Mouse (Mus musculus): Measurements from ENCODE around the gene Trir.
A peak's percentile ranks its signal among the peaks of the same experiment; 100 is the strongest.

Gene Trir

GRCm38 (mm10) chr8:85037366-85037680 lies 10.7 kb downstream of the Trir start:
- DNase-seq, result no peak

GRCm38 (mm10) chr8:85037681-85038531 lies 11.3 kb downstream of the Trir start:
- peak; percentile 36 to 39 for DNase-seq

GRCm38 (mm10) chr8:85043619-85044018 lies 17.0 kb downstream of the Trir start:
- DNase-seq, result no peak

- DNase-seq, result no peak
Observed at GRCm38 (mm10) chr8:85057367-85057766, 30.7 kb downstream of the Trir start.

DNA sequence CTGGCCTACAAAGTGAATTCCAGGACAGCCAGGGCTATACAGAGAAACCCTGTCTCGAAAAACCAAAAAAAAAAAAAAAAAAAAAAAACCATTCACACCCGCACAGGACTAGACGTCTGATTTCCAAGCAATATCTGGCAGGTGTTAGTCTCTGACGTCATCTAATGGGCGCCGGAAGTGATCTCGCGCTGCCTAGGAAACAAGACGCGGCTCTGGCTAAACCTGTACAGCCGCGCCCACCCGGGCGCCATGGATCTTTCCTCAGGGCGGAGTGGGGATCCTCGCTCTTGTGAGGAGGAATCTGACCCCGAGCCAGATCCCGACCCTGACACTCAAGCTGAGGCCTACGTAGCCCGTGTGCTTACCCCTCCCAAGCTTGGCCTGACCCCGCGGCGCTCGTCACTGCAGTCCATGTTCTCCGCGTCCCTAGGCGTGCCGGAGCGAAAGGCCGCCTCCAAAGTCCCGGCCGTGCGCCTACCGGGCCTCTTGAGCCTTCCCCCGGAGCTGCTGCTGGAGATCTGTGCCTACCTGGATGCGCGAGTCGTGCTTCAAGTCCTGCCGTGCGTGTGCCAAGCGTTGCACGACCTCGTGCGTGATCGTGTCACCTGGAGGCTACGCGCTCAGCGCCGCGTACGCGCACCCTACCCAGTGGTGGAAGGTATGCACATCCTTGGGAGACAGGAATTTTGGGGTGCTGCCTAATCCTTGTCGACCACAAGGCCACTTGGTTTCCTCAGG lies 33.4 kb downstream of the Trir start, which contains the start of gene Fbxw9:
Gene Fbxw9, plus strand, starts transcription at position 177 of the 738 bp plus-strand sequence.
- DNase-seq, result peak; percentile 90 to 95

DNA sequence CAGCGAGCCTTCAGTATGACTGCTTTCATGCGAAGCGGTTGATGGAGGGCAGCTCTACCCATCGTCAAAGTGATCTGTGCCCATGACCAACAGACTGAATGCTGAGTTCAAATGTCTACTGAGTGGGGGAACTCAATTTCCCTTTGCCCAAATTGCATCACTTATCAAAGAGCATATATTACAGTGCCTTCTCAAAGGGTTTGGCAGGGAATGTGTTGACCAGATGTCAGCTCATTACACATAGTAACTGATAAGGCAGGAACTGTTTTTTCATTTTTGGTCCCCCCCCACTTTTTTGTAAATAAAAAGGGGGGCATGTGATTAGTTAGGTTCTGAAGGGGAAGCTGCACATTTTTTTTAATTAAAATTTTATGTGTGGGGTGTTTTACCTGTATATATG lies 36.0 kb downstream of the Trir start:
- no peak for DNase-seq

DNA sequence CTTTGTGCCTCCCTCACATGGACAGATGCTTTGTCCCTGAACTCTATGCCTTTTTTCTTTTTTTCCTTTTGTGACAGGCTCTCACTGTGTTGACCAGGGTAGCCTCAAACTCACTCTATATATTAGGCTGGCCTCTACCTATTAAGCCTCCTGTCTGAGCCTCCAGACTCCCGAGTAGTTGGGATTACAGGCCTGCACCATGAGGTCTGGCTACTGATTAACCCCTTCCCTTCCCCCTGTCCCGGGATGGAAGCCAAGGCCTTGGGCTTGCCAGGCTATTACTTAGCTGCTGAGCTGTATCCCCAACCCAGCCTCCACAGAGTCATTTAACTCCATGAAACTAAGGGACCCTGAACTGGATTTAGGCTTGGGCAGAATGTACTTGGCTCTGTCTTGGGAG lies 38.6 kb downstream of the Trir start:
- DNase-seq, result no peak

DNA sequence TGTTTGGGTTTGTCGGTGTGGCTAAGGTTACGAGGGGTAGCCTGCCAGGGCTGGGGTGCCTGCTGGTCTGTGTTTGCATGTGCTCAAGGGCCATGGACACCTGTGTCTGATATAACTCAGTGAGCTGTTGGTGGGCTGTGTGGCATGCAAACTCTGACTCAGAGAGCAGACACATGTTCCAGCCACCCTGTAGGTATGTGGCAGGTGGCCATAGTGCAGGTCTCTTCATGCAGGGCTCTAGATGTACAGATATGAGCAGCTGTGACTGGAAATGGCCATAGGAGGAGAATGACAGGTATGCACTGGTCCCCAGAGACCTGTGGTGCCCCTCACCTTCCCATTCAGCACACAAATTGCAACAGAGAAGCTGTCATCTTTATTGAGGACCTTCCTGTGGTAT lies 40.5 kb downstream of the Trir start:
- no peak for DNase-seq

- no peak for DNase-seq
Observed at GRCm38 (mm10) chr8:85067982-85068381, 41.4 kb downstream of the Trir start, which contains the start of gene Gm5741. Gm5741 (minus strand) TSS chr8:85067982.

- no peak for DNase-seq
Observed at GRCm38 (mm10) chr8:85071041-85071440, 44.4 kb downstream of the Trir start.

- DNase-seq, result peak; percentile 88 to 90
Observed at GRCm38 (mm10) chr8:85071514-85072281, 45.1 kb downstream of the Trir start, which contains the start of gene Dhps. Dhps (plus strand) TSS chr8:85071757.

DNA sequence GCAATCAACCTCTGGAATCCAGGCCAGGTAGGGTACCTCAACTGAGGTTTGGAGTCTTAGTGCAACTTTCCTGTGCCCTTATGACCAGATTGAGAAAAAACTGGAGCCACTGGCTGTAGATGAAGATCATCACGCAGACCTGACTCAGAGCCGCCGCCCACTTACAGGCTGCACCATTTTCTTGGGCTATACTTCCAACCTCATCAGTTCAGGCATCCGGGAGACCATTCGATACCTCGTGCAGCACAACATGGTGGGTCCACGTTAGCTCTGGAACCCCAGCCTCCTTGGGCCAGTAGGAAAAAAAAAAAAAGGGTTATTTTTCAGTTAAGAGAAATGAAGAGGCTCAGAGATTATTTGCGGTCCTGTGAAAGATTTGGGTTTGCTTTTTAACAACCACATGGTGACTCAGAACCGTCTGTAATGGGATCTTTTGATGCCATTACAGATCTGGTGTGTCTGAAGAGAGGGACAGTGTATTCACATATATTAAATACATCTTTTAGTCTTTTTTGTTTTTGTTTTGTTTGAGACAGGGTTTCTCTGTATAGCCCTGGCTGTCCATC lies 45.8 kb downstream of the Trir start:
- no peak for DNase-seq

DNA sequence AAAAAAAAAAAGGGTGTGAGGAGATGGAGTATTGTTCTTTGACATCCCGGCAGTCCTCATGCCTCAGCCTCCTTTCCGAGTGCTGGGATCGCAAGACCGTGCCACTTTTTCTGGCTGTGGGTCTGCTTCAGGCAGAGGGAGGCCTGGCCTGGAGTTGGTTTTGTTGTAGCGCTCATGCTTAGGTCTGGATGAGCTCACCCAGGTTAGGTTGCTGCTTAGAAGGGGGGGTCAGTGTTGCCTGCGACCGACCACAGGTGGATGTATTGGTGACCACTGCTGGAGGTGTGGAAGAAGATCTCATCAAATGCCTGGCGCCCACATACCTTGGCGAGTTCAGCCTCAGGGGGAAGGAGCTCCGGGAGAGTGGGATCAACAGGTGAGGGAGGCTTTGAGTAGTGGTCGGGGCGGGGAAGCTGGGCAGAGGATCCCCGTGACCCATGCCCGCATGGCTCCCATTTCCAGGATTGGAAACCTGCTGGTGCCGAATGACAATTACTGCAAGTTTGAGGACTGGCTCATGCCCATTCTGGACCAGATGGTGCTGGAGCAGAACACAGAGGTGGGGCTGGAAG lies 46.5 kb downstream of the Trir start:
- no peak for DNase-seq

- no peak for DNase-seq
Observed at GRCm38 (mm10) chr8:85074167-85074566, 47.5 kb downstream of the Trir start.

DNA sequence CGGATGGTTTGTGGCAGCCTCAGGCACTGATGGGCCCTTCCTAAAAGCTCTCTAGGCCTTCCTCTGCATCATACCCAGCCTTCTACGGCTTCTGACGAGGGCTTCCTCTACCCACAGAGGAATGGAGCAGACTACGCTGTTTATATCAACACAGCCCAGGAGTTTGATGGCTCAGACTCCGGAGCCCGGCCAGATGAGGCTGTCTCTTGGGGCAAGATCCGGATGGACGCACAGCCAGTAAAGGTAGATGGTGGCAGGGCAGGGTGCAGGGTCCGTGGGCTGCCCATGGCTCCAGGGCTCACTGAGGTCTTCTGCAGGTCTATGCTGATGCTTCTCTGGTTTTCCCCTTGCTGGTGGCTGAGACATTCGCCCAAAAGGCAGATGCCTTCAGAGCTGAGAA lies 48.0 kb downstream of the Trir start:
- DNase-seq, result no peak

DNA sequence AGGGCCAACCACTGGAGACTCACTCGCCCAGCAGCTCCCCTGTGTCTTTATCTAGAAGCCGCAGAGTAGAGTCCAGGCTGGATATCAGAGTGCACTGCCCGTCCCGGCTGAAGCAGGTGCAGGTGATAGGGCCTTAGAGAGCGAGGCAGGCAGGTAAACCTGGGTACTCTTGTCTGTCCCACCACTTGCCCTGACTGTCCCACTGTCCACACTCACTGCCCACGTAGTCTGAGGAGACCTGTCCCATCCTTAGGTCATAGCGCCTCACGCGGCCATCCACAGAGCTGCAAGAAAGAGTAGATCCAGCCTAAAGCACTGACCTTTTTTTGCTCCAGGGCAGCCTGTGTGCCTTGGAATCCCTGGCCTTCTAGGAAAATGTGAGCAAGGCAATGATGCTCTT lies 49.4 kb downstream of the Trir start:
- DNase-seq, result peak; percentile 59 to 61

GRCm38 (mm10) chr8:85076993-85077392 lies 50.4 kb downstream of the Trir start:
- DNase-seq, result peak; percentile 76 to 80

Measured in cerebellum, postnatal 36 days (tissue).